Mouse (Mus musculus): ENCODE results near the gene Aco2.

GRCm38 (mm10) chr15:81864238-81864637, 7.9 kb upstream of the Aco2 start:
- TF ChIP-seq POLR2A (IDR thresholded peaks at IDR 0.05; ENCODE audit: borderline replicate concordance, extremely low read depth, low read depth, low read length) (no peak), CTCF (IDR thresholded peaks at IDR 0.05; ENCODE audit: insufficient read depth, low read length) (no peak)
